Mouse (Mus musculus) liver, postnatal 0 days (tissue): ENCODE measurements around the gene She.

Experiments
- CTCF ChIP-seq: sonication (generic); IDR thresholded peaks from 2 replicates; pipeline ENCODE4 v1.5.1; 2016; ENCODE audit warnings: antibody characterized with exemption, low read depth
- EP300 ChIP-seq: IDR thresholded peaks from 2 replicates; pipeline ENCODE4 v1.6.1; 2016; ENCODE audit warnings: antibody characterized with exemption, low read depth, mild to moderate bottlenecking

- TF ChIP-seq CTCF = no peak
- TF ChIP-seq EP300 = no peak
These were observed 45.3 kb downstream of the She start for GRCm38 (mm10) chr3:89876469-89876868.
